ENCODE assay signal across 19 mouse cellular contexts in the genomic region with DNA sequence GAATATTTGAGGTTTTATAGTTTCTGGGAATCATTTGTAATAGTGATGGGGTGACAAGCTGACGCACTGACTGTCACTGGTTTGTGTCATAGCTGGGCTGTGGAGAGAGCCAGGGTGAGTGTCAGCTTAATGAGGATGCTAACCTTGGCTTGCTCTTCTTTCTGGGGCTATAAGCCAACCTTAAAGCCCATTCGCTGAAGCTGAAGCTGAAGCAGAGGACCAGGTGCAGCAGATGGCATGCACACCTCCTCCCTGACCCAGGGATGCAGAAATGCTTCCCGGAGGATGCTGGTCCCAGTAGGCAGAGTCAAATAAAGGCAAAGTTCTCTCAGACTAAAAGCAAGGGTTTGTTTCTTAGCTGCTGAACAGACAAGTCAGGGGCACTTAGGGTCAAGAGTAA. TPM values are rescaled to one million over a fixed set of nuclear protein-coding genes. Genes with fewer than 3 reads are reported as not detected.
DNase-seq lines count a peak whose midpoint lies in the region; ATAC-seq and TF ChIP-seq lines count a peak whose summit lies in the region.
"Had no signal": no experiment of that assay in that cellular context is flagged by ENCODE, and none has a peak within 500 bp of the region (broad histone marks: within the 10 kb centered on the region; RNA-seq: fewer than 3 reads in every experiment).

No protein-coding gene starts in this region.

- H3K9me3 ChIP-seq in liver, postnatal 0 days (ENCODE audit: low read length): no peaks in the 10 kb centered on the region
- no peaks in the 10 kb centered on the region for H3K9me3 ChIP-seq in liver, embryonic 11.5 days (ENCODE audit: control insufficient read depth, low read length)
- H3K9me3 ChIP-seq: forebrain, embryonic 12.5 days; hindbrain, embryonic 13.5 days; liver, embryonic 12.5 days; midbrain, embryonic 13.5 days had no signal

- no peak overlapping the region for H3K4me3 ChIP-seq in liver, postnatal 0 days (ENCODE audit: low read depth, low read length)
- H3K4me3 ChIP-seq in liver, embryonic 11.5 days (ENCODE audit: low read depth, low read length): no peak overlapping the region
- H3K4me3 ChIP-seq in olfactory bulb, adult 2 months (ENCODE audit: insufficient read depth, low read depth, low read length): no peak overlapping the region
- H3K4me3 ChIP-seq: forebrain, embryonic 12.5 days; hindbrain, embryonic 13.5 days; liver, embryonic 12.5 days; midbrain, embryonic 13.5 days had no signal

- peaks cover 55% of the 10 kb centered on the region for H3K4me1 ChIP-seq in liver, postnatal 0 days (ENCODE audit: insufficient read depth)
- H3K4me1 ChIP-seq in liver, embryonic 11.5 days (replicated peaks; ENCODE audit: control insufficient read depth, insufficient read depth, low read length): peaks cover 62% of the 10 kb centered on the region
- H3K4me1 ChIP-seq in olfactory bulb, adult 2 months (ENCODE audit: control insufficient read depth, insufficient read depth, low read length): peaks cover 64% of the 10 kb centered on the region

- H3K27me3 ChIP-seq in liver, postnatal 0 days (ENCODE audit: insufficient read depth, low read length): no peaks in the 10 kb centered on the region
- H3K27me3 ChIP-seq in liver, embryonic 11.5 days (replicated peaks; ENCODE audit: control insufficient read depth, insufficient read depth, low read length): no peaks in the 10 kb centered on the region
- H3K27me3 ChIP-seq: forebrain, embryonic 12.5 days; hindbrain, embryonic 13.5 days; liver, embryonic 12.5 days; midbrain, embryonic 13.5 days; Patski had no signal

- TF ChIP-seq EP300 in liver, postnatal 0 days (IDR thresholded peaks at IDR 0.05; ENCODE audit: low read depth): no peak

- 76% methylated on average over 3 of the region's 3 CpGs for WGBS in liver, postnatal 0 days (ENCODE audit: insufficient replicate concordance)
- 76% methylated on average over 3 of the region's 3 CpGs for WGBS in liver, embryonic 11.5 days
- WGBS in olfactory bulb, adult 2 months: 52% methylated on average over 3 of the region's 3 CpGs

- no peak overlapping the region for H3K4me2 ChIP-seq in liver, postnatal 0 days (ENCODE audit: low read depth, low read length)
- no peak overlapping the region for H3K4me2 ChIP-seq in liver, embryonic 11.5 days
- H3K4me2 ChIP-seq: forebrain, embryonic 12.5 days; hindbrain, embryonic 13.5 days; liver, embryonic 12.5 days; midbrain, embryonic 13.5 days had no signal

- no peak for TF ChIP-seq CTCF in liver, postnatal 0 days (IDR thresholded peaks at IDR 0.05; ENCODE audit: low read depth)
- no peak for TF ChIP-seq CTCF in olfactory bulb, adult 2 months (IDR thresholded peaks at IDR 0.05; ENCODE audit: insufficient read depth, low read depth, low read length)

- no peak overlapping the region for H3K9ac ChIP-seq in liver, postnatal 0 days (replicated peaks)
- no peak overlapping the region for H3K9ac ChIP-seq in liver, embryonic 11.5 days (ENCODE audit: low read depth, low read length)
- H3K9ac ChIP-seq: forebrain, embryonic 12.5 days; hindbrain, embryonic 13.5 days; liver, embryonic 12.5 days; midbrain, embryonic 13.5 days had no signal

- H3K36me3 ChIP-seq in liver, postnatal 0 days (replicated peaks; ENCODE audit: insufficient read depth, low read length): no peaks in the 10 kb centered on the region
- no peaks in the 10 kb centered on the region for H3K36me3 ChIP-seq in liver, embryonic 11.5 days (ENCODE audit: control insufficient read depth, insufficient read depth, low read length)
- H3K36me3 ChIP-seq: forebrain, embryonic 12.5 days; hindbrain, embryonic 13.5 days; liver, embryonic 12.5 days; midbrain, embryonic 13.5 days had no signal

- H3K27ac ChIP-seq in liver, postnatal 0 days (ENCODE audit: low read depth): peak overlapping the region; percentile 62; the same call in 1 of the 2 replicates
- H3K27ac ChIP-seq in liver, embryonic 11.5 days (ENCODE audit: low read depth, low read length): no peak overlapping the region
- peak overlapping the region; percentile 7 for H3K27ac ChIP-seq in olfactory bulb, adult 2 months (ENCODE audit: insufficient read depth, low read depth, low read length)
- H3K27ac ChIP-seq: forebrain, embryonic 12.5 days; hindbrain, embryonic 13.5 days; liver, embryonic 12.5 days; midbrain, embryonic 13.5 days; stomach, postnatal 0 days had no signal

- ATAC-seq in liver, postnatal 0 days: no peak
- ATAC-seq in liver, embryonic 11.5 days (replicated peaks; ENCODE audit: low FRiP score): no peak
- ATAC-seq: liver, embryonic 12.5 days; midbrain, embryonic 13.5 days; Patski had no signal

- DNase-seq in liver, postnatal 0 days: no peak
- DNase-seq in liver, embryonic 11.5 days (ENCODE audit: low spot score): no peak
- DNase-seq in cerebellum, adult 11 months: peak; percentile 69
- DNase-seq in cerebellum, postnatal 25 days: peak; percentile 76 to 79
- no peak for DNase-seq in lung, postnatal 4 days
- no peak for DNase-seq in gastrocnemius, adult 18-20 months (ENCODE audit: low spot score)
- DNase-seq: embryo, embryonic 11 days; heart, adult 18-20 months; kidney, adult 11 months; kidney, postnatal 14 days; retina, postnatal 1 day; thymus, postnatal 25 days had no signal

- TF ChIP-seq POLR2A in olfactory bulb, adult 2 months (IDR thresholded peaks at IDR 0.05; ENCODE audit: insufficient read depth, low read depth, low read length): no peak

RNA-seq across cellular contexts. Expression of a gene that starts 48.7 kb away (rescaled TPM):
- polyA plus RNA-seq in liver, postnatal 0 days (2015; fragmentation: Nextera tagmentation; extraction: Ambion mirVana): 4.1 and 5.4 TPM in 2 replicates
- polyA plus RNA-seq in liver, embryonic 11.5 days (2014; fragmentation: Nextera tagmentation; extraction: Ambion mirVana): 13.1 and 16.6 TPM in 2 replicates
- not detected in 2 replicates for polyA plus RNA-seq in olfactory bulb, adult 2 months (2012; ENCODE audit: insufficient read depth, insufficient read length, low replicate concordance, missing spikeins)
- 10 to 100 TPM; 12.5 to 13.1 TPM for total RNA-seq in gastrocnemius, adult 18-20 months (2021)

Comparison
In these comparisons a context has a peak if more than half of its experiments do, and no peak if none do; other contexts are left out.
1. DNase-seq: peak in cerebellum, adult 11 months (single experiment) and cerebellum, postnatal 25 days (2 of 2); none in liver, postnatal 0 days (single experiment), liver, embryonic 11.5 days (single experiment), lung, postnatal 4 days (0 of 2) and gastrocnemius, adult 18-20 months (single experiment).